17 mouse cellular contexts compared by ENCODE assay signal in the genomic region with DNA sequence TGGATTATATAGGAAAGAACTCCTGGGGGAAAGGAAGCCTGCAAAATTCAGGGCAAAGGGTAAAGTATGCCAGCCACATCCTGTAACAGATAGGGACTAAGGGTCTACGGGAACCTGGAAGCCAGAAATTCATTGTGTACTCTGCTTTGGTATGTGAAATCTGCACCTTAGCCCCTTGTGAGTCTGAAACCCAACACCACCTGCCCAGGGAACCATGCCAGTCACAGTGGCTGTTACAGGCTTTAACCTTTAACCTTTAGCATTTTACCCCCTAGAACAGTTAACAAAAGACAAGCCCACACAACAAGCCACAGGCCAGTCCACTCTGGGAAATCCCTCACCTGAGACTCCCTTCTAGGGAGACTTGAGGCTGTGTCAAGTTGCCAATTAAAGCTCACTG. TPM values are rescaled to one million over a fixed set of nuclear protein-coding genes. Genes with fewer than 3 reads are reported as not detected.
A peak's percentile ranks its signal among the peaks of the same experiment; 100 is the strongest.
DNase-seq lines count a peak whose midpoint lies in the region; ATAC-seq and TF ChIP-seq lines count a peak whose summit lies in the region.
"Had no signal": no experiment of that assay in that cellular context is flagged by ENCODE, and none has a peak within 500 bp of the region (broad histone marks: within the 10 kb centered on the region; RNA-seq: fewer than 3 reads in every experiment).

No protein-coding gene starts in this region.

- H3K9me3 ChIP-seq in intestine, embryonic 15.5 days: no peaks in the 10 kb centered on the region
- no peaks in the 10 kb centered on the region for H3K9me3 ChIP-seq in intestine, embryonic 16.5 days (ENCODE audit: control insufficient read depth, low read length)
- H3K9me3 ChIP-seq in lung, embryonic 14.5 days (ENCODE audit: low read depth, low read length): no peaks in the 10 kb centered on the region
- H3K9me3 ChIP-seq in kidney, postnatal 0 days (replicated peaks; ENCODE audit: low read length): no peaks in the 10 kb centered on the region
- H3K9me3 ChIP-seq: embryonic facial prominence, embryonic 12.5 days; forebrain, embryonic 15.5 days; limb, embryonic 13.5 days; lung, embryonic 15.5 days had no signal

- no peak overlapping the region for H3K9ac ChIP-seq in intestine, embryonic 15.5 days
- H3K9ac ChIP-seq in intestine, embryonic 16.5 days (ENCODE audit: low read depth, low read length): no peak overlapping the region
- no peak overlapping the region for H3K9ac ChIP-seq in lung, embryonic 14.5 days
- no peak overlapping the region for H3K9ac ChIP-seq in kidney, postnatal 0 days (ENCODE audit: low read depth, low read length)
- H3K9ac ChIP-seq: embryonic facial prominence, embryonic 12.5 days; forebrain, embryonic 15.5 days; limb, embryonic 13.5 days; lung, embryonic 15.5 days had no signal

- WGBS in intestine, embryonic 15.5 days: 35% methylated on average over 1 of the region's 1 CpGs
- WGBS in intestine, embryonic 16.5 days: 28% methylated on average over 1 of the region's 1 CpGs
- WGBS in lung, embryonic 14.5 days: 30% methylated on average over 1 of the region's 1 CpGs
- 24% methylated on average over 1 of the region's 1 CpGs for WGBS in kidney, postnatal 0 days

- DNase-seq in lung, embryonic 14.5 days: no peak
- DNase-seq in lung, postnatal 10 days: no peak
- peak; percentile 58 for DNase-seq in kidney, postnatal 0 days (ENCODE audit: low spot score)
- no peak for DNase-seq in adrenal gland, postnatal 14 days
- no peak for DNase-seq in urinary bladder, postnatal 25 days (ENCODE audit: low spot score)
- DNase-seq: cerebellum, postnatal 25 days; heart, adult 11 months; thymus, postnatal 4 days had no signal

- 0 out of 2 replicates have a peak, but pooled peaks have one; percentile 40 for ATAC-seq in intestine, embryonic 15.5 days
- ATAC-seq in intestine, embryonic 16.5 days: no peak
- no peak for ATAC-seq in lung, embryonic 14.5 days (ENCODE audit: insufficient read depth)
- no peak for ATAC-seq in kidney, postnatal 0 days (replicated peaks; ENCODE audit: low FRiP score, low read depth)
- ATAC-seq: forebrain, embryonic 15.5 days; inflammation-experienced regulatory T-cells, adult 6 months; midbrain, embryonic 16.5 days had no signal

- no peak overlapping the region for H3K27ac ChIP-seq in intestine, embryonic 15.5 days
- no peak overlapping the region for H3K27ac ChIP-seq in intestine, embryonic 16.5 days (ENCODE audit: low read length)
- H3K27ac ChIP-seq in lung, embryonic 14.5 days (ENCODE audit: low read depth): peak overlapping the region; percentile 66; the same call in 1 of the 2 replicates
- no peak overlapping the region for H3K27ac ChIP-seq in kidney, postnatal 0 days
- H3K27ac ChIP-seq: embryonic facial prominence, embryonic 12.5 days; forebrain, embryonic 15.5 days; limb, embryonic 13.5 days had no signal

- TF ChIP-seq CTCF in lung, embryonic 14.5 days (IDR thresholded peaks at IDR 0.05; ENCODE audit: low read depth): no peak
- no peak for TF ChIP-seq CTCF in kidney, postnatal 0 days (IDR thresholded peaks at IDR 0.05; ENCODE audit: low read depth)

- H3K36me3 ChIP-seq in intestine, embryonic 15.5 days: no peaks in the 10 kb centered on the region
- no peaks in the 10 kb centered on the region for H3K36me3 ChIP-seq in intestine, embryonic 16.5 days (ENCODE audit: control insufficient read depth, insufficient read depth, low read length)
- no peaks in the 10 kb centered on the region for H3K36me3 ChIP-seq in lung, embryonic 14.5 days (ENCODE audit: insufficient read depth)
- no peaks in the 10 kb centered on the region for H3K36me3 ChIP-seq in kidney, postnatal 0 days (ENCODE audit: insufficient read depth, low read length)
- H3K36me3 ChIP-seq: embryonic facial prominence, embryonic 12.5 days; forebrain, embryonic 15.5 days; limb, embryonic 13.5 days; lung, embryonic 15.5 days had no signal

- H3K4me1 ChIP-seq in intestine, embryonic 15.5 days (replicated peaks): peaks cover 5% of the 10 kb centered on the region; the same call in 1 of the 2 replicates
- peaks cover 6% of the 10 kb centered on the region; the same call in 1 of the 2 replicates for H3K4me1 ChIP-seq in intestine, embryonic 16.5 days (ENCODE audit: control insufficient read depth, insufficient read depth, low read length)
- H3K4me1 ChIP-seq in lung, embryonic 14.5 days (ENCODE audit: insufficient read depth): peaks cover 8% of the 10 kb centered on the region
- H3K4me1 ChIP-seq in kidney, postnatal 0 days (replicated peaks; ENCODE audit: insufficient read depth, low read length): peaks cover 10% of the 10 kb centered on the region
- H3K4me1 ChIP-seq: forebrain, embryonic 15.5 days had no signal

- no peak overlapping the region for H3K4me2 ChIP-seq in intestine, embryonic 15.5 days (replicated peaks)
- H3K4me2 ChIP-seq in intestine, embryonic 16.5 days (ENCODE audit: low read depth, low read length): no peak overlapping the region
- H3K4me2 ChIP-seq in lung, embryonic 14.5 days: no peak overlapping the region
- H3K4me2 ChIP-seq in kidney, postnatal 0 days (ENCODE audit: low read length): no peak overlapping the region
- H3K4me2 ChIP-seq: embryonic facial prominence, embryonic 12.5 days; forebrain, embryonic 15.5 days; limb, embryonic 13.5 days; lung, embryonic 15.5 days had no signal

- H3K27me3 ChIP-seq in intestine, embryonic 15.5 days (replicated peaks): no peaks in the 10 kb centered on the region
- H3K27me3 ChIP-seq in intestine, embryonic 16.5 days (replicated peaks; ENCODE audit: control insufficient read depth, insufficient read depth, low read length): no peaks in the 10 kb centered on the region
- H3K27me3 ChIP-seq in lung, embryonic 14.5 days (ENCODE audit: insufficient read depth, low read length): no peaks in the 10 kb centered on the region
- no peaks in the 10 kb centered on the region for H3K27me3 ChIP-seq in kidney, postnatal 0 days (ENCODE audit: insufficient read depth, low read length)
- H3K27me3 ChIP-seq: embryonic facial prominence, embryonic 12.5 days; forebrain, embryonic 15.5 days; limb, embryonic 13.5 days; lung, embryonic 15.5 days had no signal

- H3K4me3 ChIP-seq in intestine, embryonic 15.5 days (replicated peaks): no peak overlapping the region
- H3K4me3 ChIP-seq in intestine, embryonic 16.5 days (ENCODE audit: low read length): no peak overlapping the region
- H3K4me3 ChIP-seq in lung, embryonic 14.5 days (ENCODE audit: low read depth, low read length): no peak overlapping the region
- H3K4me3 ChIP-seq in kidney, postnatal 0 days (replicated peaks; ENCODE audit: low read depth, low read length): no peak overlapping the region
- H3K4me3 ChIP-seq: embryonic facial prominence, embryonic 12.5 days; forebrain, embryonic 15.5 days; limb, embryonic 13.5 days; lung, embryonic 15.5 days had no signal

RNA-seq across cellular contexts. Expression of gene Fth1, which starts 38.6 kb away (rescaled TPM):
- 1,893 and 1,941 TPM in 2 replicates for polyA plus RNA-seq in intestine, embryonic 15.5 days (2015; fragmentation: Nextera tagmentation; extraction: Ambion mirVana)
- polyA plus RNA-seq in intestine, embryonic 16.5 days (2015; fragmentation: Nextera tagmentation; extraction: Ambion mirVana): 2,278 and 2,351 TPM in 2 replicates
- polyA plus RNA-seq in lung, embryonic 14.5 days (2014; fragmentation: Nextera tagmentation; extraction: Ambion mirVana): 1,651 and 1,692 TPM in 2 replicates
- polyA plus RNA-seq in kidney, postnatal 0 days (2015; fragmentation: Nextera tagmentation; extraction: Ambion mirVana): 2,883 and 2,906 TPM in 2 replicates
- total RNA-seq in adrenal gland, postnatal 14 days (2021): 2,322 and 2,352 TPM in 2 replicates

RNA-seq across cellular contexts. Expression of gene Incenp, which starts 42.5 kb away (rescaled TPM):
- polyA plus RNA-seq in intestine, embryonic 15.5 days (2015; fragmentation: Nextera tagmentation; extraction: Ambion mirVana): 87.6 and 88.9 TPM in 2 replicates
- polyA plus RNA-seq in intestine, embryonic 16.5 days (2015; fragmentation: Nextera tagmentation; extraction: Ambion mirVana): 63.8 and 64.4 TPM in 2 replicates
- polyA plus RNA-seq in lung, embryonic 14.5 days (2014; fragmentation: Nextera tagmentation; extraction: Ambion mirVana): 120 and 137 TPM in 2 replicates
- polyA plus RNA-seq in kidney, postnatal 0 days (2015; fragmentation: Nextera tagmentation; extraction: Ambion mirVana): 40.6 and 43.1 TPM in 2 replicates
- 25.3 and 29.3 TPM in 2 replicates for total RNA-seq in adrenal gland, postnatal 14 days (2021)

RNA-seq across cellular contexts. Expression of gene Best1, which starts 59.6 kb away (rescaled TPM):
- 0.50 and 0.58 TPM in 2 replicates for polyA plus RNA-seq in intestine, embryonic 15.5 days (2015; fragmentation: Nextera tagmentation; extraction: Ambion mirVana)
- 0.42 and 0.72 TPM in 2 replicates for polyA plus RNA-seq in intestine, embryonic 16.5 days (2015; fragmentation: Nextera tagmentation; extraction: Ambion mirVana)
- 1.0 and 1.4 TPM in 2 replicates for polyA plus RNA-seq in lung, embryonic 14.5 days (2014; fragmentation: Nextera tagmentation; extraction: Ambion mirVana)
- polyA plus RNA-seq in kidney, postnatal 0 days (2015; fragmentation: Nextera tagmentation; extraction: Ambion mirVana): 1.8 and 3.3 TPM in 2 replicates
- 0.19 TPM in 1 of 2 replicates, not detected in the other for total RNA-seq in adrenal gland, postnatal 14 days (2021)
- total RNA-seq: hematopoietic stem cell, adult 5-6 weeks had no signal

RNA-seq across cellular contexts. Expression of gene Rab3il1, which starts 59.7 kb away (rescaled TPM):
- polyA plus RNA-seq in intestine, embryonic 15.5 days (2015; fragmentation: Nextera tagmentation; extraction: Ambion mirVana): 34.7 and 35.0 TPM in 2 replicates
- polyA plus RNA-seq in intestine, embryonic 16.5 days (2015; fragmentation: Nextera tagmentation; extraction: Ambion mirVana): 45.7 and 48.8 TPM in 2 replicates
- 30.9 and 34.0 TPM in 2 replicates for polyA plus RNA-seq in lung, embryonic 14.5 days (2014; fragmentation: Nextera tagmentation; extraction: Ambion mirVana)
- polyA plus RNA-seq in kidney, postnatal 0 days (2015; fragmentation: Nextera tagmentation; extraction: Ambion mirVana): 30.6 and 31.5 TPM in 2 replicates
- total RNA-seq in adrenal gland, postnatal 14 days (2021): 9.7 and 10.1 TPM in 2 replicates
- polyA plus RNA-seq: inflammation-experienced regulatory T-cells, adult 6 months had no signal
